Mouse (Mus musculus) CH12.LX (cell line): ENCODE measurements around the gene Mef2d. TPM values are rescaled to one million over a fixed set of nuclear protein-coding genes. Genes with fewer than 3 reads are reported as not detected.

Source experiments
- DNase-seq: peaks from one replicate; pipeline ENCODE4 v3.0.0-alpha.2; 2013; ENCODE audit errors: extremely low read depth
- H3K27ac ChIP-seq: 2 replicates; pipeline ENCODE4 v1.5.1; 2012; ENCODE audit warnings: low read depth, mild to moderate bottlenecking, control low read depth, moderate library complexity; ENCODE audit not compliant: insufficient read depth
- H3K27me3 ChIP-seq: replicated peaks from 2 replicates; pipeline ENCODE3; 2012; ENCODE audit warnings: inconsistent platforms
- H3K36me3 ChIP-seq, 2 experiments: replicated peaks in 1 of 2; 2 replicates each; pipeline versions ENCODE3 to v1.6.1; 2012; ENCODE audit warnings: inconsistent platforms in 1 of 2, low read length in 1 of 2, mild to moderate bottlenecking in 1 of 2, mixed read lengths in 1 of 2, moderate library complexity in 1 of 2; ENCODE audit not compliant: control insufficient read depth in 1 of 2, insufficient read depth in 1 of 2
- H3K4me1 ChIP-seq, 2 experiments: 2 replicates each; pipeline ENCODE4 v1.6.1; 2012; ENCODE audit warnings: inconsistent platforms in 1 of 2, moderate library complexity in 1 of 2; ENCODE audit not compliant: insufficient read depth in 2 of 2, control insufficient read depth in 1 of 2
- H3K4me2 ChIP-seq: 2 replicates; pipeline ENCODE4 v1.6.1; 2012; ENCODE audit warnings: low read depth, mild to moderate bottlenecking, control low read depth; ENCODE audit not compliant: poor library complexity, insufficient read depth, severe bottlenecking
- H3K4me3 ChIP-seq, 3 experiments: fragments of 150-350 bp in 1 of 3; sonication (generic) in 1 of 3; replicated peaks in 1 of 3; 2 replicates each; pipeline versions ENCODE3 to v1.5.1; 2011 to 2012; ENCODE audit warnings: low read depth in 2 of 3, low read length in 2 of 3, mild to moderate bottlenecking in 2 of 3, moderate library complexity in 2 of 3, control low read depth in 1 of 3, improper control_type of control experiment in 1 of 3, inconsistent platforms in 1 of 3, mixed read lengths in 1 of 3; ENCODE audit not compliant: poor library complexity in 1 of 3
- H3K79me2 ChIP-seq: replicated peaks from 2 replicates; pipeline ENCODE4 v1.6.1; 2012; ENCODE audit warnings: mild to moderate bottlenecking, moderate library complexity; ENCODE audit not compliant: control insufficient read depth, poor library complexity, insufficient read depth, severe bottlenecking; ENCODE audit errors: extremely low read depth
- H3K9ac ChIP-seq: 2 replicates; pipeline ENCODE4 v1.6.1; 2012; ENCODE audit warnings: low read depth, mild to moderate bottlenecking, control low read depth, moderate library complexity; ENCODE audit not compliant: insufficient read depth
- H3K9me3 ChIP-seq: replicated peaks from 2 replicates; pipeline ENCODE3; 2012; ENCODE audit warnings: low read length, inconsistent platforms, mixed read lengths
- CHD1 ChIP-seq: IDR thresholded peaks from 2 replicates; pipeline ENCODE4 v1.6.1; 2012; ENCODE audit warnings: low read depth, low read length, improper control_type of control experiment, inconsistent platforms
- CTCF ChIP-seq, 2 experiments: IDR thresholded peaks in 1 of 2; conservative IDR thresholded peaks in 1 of 2; 2 replicates each; pipeline ENCODE4 v1.5.1; 2011 to 2012; ENCODE audit warnings: low read depth in 2 of 2, low read length in 2 of 2, improper control_type of control experiment in 1 of 2, inconsistent platforms in 1 of 2, mild to moderate bottlenecking in 1 of 2, moderate library complexity in 1 of 2
- E2F4 ChIP-seq: IDR thresholded peaks from 2 replicates; pipeline ENCODE4 v1.6.1; 2011; ENCODE audit warnings: low read depth, low read length, improper control_type of control experiment; ENCODE audit not compliant: insufficient replicate concordance
- ELF1 ChIP-seq: IDR thresholded peaks from 2 replicates; pipeline ENCODE4 v1.6.1; 2014; ENCODE audit warnings: low read depth, mild to moderate bottlenecking, inconsistent platforms, low read length, improper control_type of control experiment
- EP300 ChIP-seq: IDR thresholded peaks from 2 replicates; pipeline ENCODE4 v1.6.1; 2011; ENCODE audit warnings: low read length, improper control_type of control experiment
- IRF4 ChIP-seq: IDR thresholded peaks from 2 replicates; pipeline ENCODE4 v1.6.1; 2014; ENCODE audit warnings: low read depth, mild to moderate bottlenecking, inconsistent platforms, low read length, improper control_type of control experiment
- JUN ChIP-seq: IDR thresholded peaks from 2 replicates; pipeline ENCODE4 v1.6.1; 2011; ENCODE audit warnings: low read depth, mild to moderate bottlenecking, low read length, improper control_type of control experiment, moderate library complexity; ENCODE audit not compliant: insufficient read depth
- JUND ChIP-seq: conservative IDR thresholded peaks from 2 replicates; pipeline ENCODE4 v1.6.1; 2011; ENCODE audit warnings: low read depth, low read length, improper control_type of control experiment
- MAX ChIP-seq: IDR thresholded peaks from 2 replicates; pipeline ENCODE4 v1.6.1; 2011; ENCODE audit warnings: low read length, improper control_type of control experiment
- MAZ ChIP-seq: IDR thresholded peaks from 2 replicates; pipeline ENCODE4 v1.6.1; 2012; ENCODE audit warnings: low read depth, mild to moderate bottlenecking, inconsistent platforms, low read length, improper control_type of control experiment, moderate library complexity
- NRF1 ChIP-seq: IDR thresholded peaks from 2 replicates; pipeline ENCODE4 v1.6.1; 2014; ENCODE audit warnings: low read depth, mild to moderate bottlenecking, inconsistent platforms, low read length, improper control_type of control experiment, moderate library complexity
- POLR2A ChIP-seq: IDR thresholded peaks from 2 replicates; pipeline ENCODE4 v1.6.1; 2011; ENCODE audit warnings: low read depth, mild to moderate bottlenecking, improper control_type of control experiment, low read length
- POLR2AphosphoS2 ChIP-seq: IDR thresholded peaks from 2 replicates; pipeline ENCODE4 v1.6.1; 2011; ENCODE audit warnings: low read depth, low read length, improper control_type of control experiment
- RCOR1 ChIP-seq: conservative IDR thresholded peaks from 2 replicates; pipeline ENCODE4 v1.6.1; 2012; ENCODE audit warnings: low read depth, mild to moderate bottlenecking, inconsistent platforms, low read length, improper control_type of control experiment
- SIN3A ChIP-seq: IDR thresholded peaks from 2 replicates; pipeline ENCODE4 v1.6.1; 2012; ENCODE audit warnings: low read length, improper control_type of control experiment, inconsistent platforms
- USF1 ChIP-seq: IDR thresholded peaks from 2 replicates; pipeline ENCODE4 v1.6.1; 2014; ENCODE audit warnings: low read depth, mild to moderate bottlenecking, inconsistent platforms, low read length, improper control_type of control experiment
- ZKSCAN1 ChIP-seq: IDR thresholded peaks from 2 replicates; pipeline ENCODE4 v1.6.1; 2012; ENCODE audit warnings: low read depth, inconsistent platforms, low read length, improper control_type of control experiment, borderline replicate concordance
- ZMIZ1 ChIP-seq: IDR thresholded peaks from 2 replicates; pipeline ENCODE4 v1.6.1; 2012; ENCODE audit warnings: low read depth, mild to moderate bottlenecking, inconsistent platforms, low read length, improper control_type of control experiment
- ZNF384 ChIP-seq: IDR thresholded peaks from 2 replicates; pipeline ENCODE4 v1.6.1; 2012; ENCODE audit warnings: low read depth, low read length, improper control_type of control experiment, inconsistent platforms
- dilution Hi-C: fragments of 300-500 bp; cut with MboI; formaldehyde crosslinking; loops from 2 replicates; pipeline ENCODE4 v1.14.3; 2020; ENCODE audit warnings: low sequenced_read_pairs; ENCODE audit not compliant: extremely low pct_unique_long_range_greater_than_20kb, extremely low pct_ligation_motif_present
- in situ Hi-C: fragments of 300-500 bp; cut with MboI; formaldehyde crosslinking; loops from 3 replicates; pipeline ENCODE4 v1.14.3; 2019; ENCODE audit warnings: low sequenced_read_pairs, low pct_ligation_motif_present, low pct_unique_long_range_greater_than_20kb, mixed read lengths
- polyA plus RNA-seq: library from polyadenylated mRNA; unstranded; fragments of >175 nt; gene quantifications from 2 replicates; pipeline ENCODE4 v1.2.1, GENCODE M21; 2012; ENCODE audit warnings: low read depth; ENCODE audit not compliant: insufficient read length
- total RNA-seq, 2 experiments: library from RNA; depleted of rRNA; stranded (reverse); fragments of 300-350 nt in 1 of 2; fragments of >200 nt in 1 of 2; gene quantifications; 2 replicates each; pipeline ENCODE4 v1.2.3; 2012 to 2014

Mef2d gene
- total and polyA plus RNA-seq, 3 experiments = 4.8 to 75.8 (median 10.9) TPM

DNA sequence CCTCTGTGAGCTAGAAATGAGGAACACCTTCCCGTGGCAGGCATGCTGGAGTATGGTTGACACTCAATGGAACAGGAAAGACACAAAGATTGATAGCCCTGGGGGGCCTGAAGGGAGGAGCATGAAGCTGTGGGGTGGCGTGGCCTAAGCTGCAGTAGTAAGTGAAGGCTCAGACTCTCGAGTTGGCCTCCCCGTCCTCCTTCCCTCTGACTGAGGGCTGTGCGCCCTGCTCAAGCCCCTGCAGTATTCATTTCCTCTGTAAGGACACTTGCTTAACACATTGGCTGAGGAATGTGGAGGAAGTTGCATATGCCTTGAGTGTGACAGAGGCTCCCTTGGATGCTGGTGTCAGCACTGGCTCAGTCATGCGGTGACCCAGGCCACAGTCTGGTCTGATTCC is 39.6 kb upstream of the Mef2d start:
- dilution Hi-C loops = no loop called here
- Histone ChIP-seq H3K36me3 (peaks cover 62 to 94% of the 10 kb centered on the region in 2 experiments), H3K79me2 (no peaks in the 10 kb centered on the region), H3K4me3 (no peak overlapping the region), H3K9ac (no peak overlapping the region), H3K4me2 (no peak overlapping the region), H3K9me3 (no peaks in the 10 kb centered on the region), H3K27me3 (no peaks in the 10 kb centered on the region), H3K27ac (no peak overlapping the region), H3K4me1 (peaks cover 0 to 4% of the 10 kb centered on the region in 2 experiments; a peak in 1 of 4 replicates)
- in situ Hi-C loops = no loop called here
- TF ChIP-seq USF1 (no peak), ZMIZ1 (no peak), MAZ (no peak), MAX (no peak), CTCF (conservative IDR thresholded peaks at IDR 0.05 in 1 of 2, IDR thresholded peaks at IDR 0.05 in 1 of 2; ENCODE audit: low read depth in 2 of 2, low read length in 2 of 2) (no peak), ZKSCAN1 (no peak), JUN (no peak), SIN3A (no peak), E2F4 (no peak), IRF4 (no peak)
- DNase-seq = no peak

DNA sequence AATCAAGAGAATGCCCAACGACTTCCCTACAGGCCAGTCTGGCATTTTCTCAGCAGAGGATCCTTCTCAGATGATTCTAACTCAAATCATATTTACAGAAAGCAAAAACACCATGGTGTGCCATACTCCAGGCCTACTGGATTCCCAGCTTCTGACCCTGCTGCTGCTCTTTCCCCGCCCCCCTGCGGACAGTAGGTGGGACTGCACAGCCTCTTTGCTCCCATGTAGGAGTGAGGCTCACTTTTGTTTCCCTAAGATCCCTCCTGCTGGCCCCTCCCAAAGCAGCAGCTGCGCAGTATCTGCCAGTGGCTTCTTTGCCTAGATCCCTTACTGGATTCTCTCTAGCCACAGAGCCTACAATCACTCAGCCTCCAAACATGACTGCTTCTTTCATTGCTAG is 36.0 kb upstream of the Mef2d start:
- no peak overlapping the region for H3K9ac ChIP-seq
- H3K79me2 ChIP-seq = no peaks in the 10 kb centered on the region
- no peaks in the 10 kb centered on the region for H3K27me3 ChIP-seq
- no peaks in the 10 kb centered on the region for H3K9me3 ChIP-seq
- H3K36me3 ChIP-seq = peaks cover 59 to 98% of the 10 kb centered on the region in 2 experiments
- in situ Hi-C loops (no loop called here), dilution Hi-C loops (no loop called here)
- H3K4me2 ChIP-seq = no peak overlapping the region
- H3K4me1 ChIP-seq = no peaks in the 10 kb centered on the region
- H3K27ac ChIP-seq = no peak overlapping the region
- TF ChIP-seq EP300 = no peak
- no peak for TF ChIP-seq ELF1
- TF ChIP-seq E2F4 = no peak
- TF ChIP-seq NRF1 = no peak
- no peak for DNase-seq
- no peak overlapping the region for H3K4me3 ChIP-seq

GRCm38 (mm10) chr3:88109126-88109525 is 33.0 kb upstream of the Mef2d start:
- Histone ChIP-seq H3K79me2 (no peaks in the 10 kb centered on the region), H3K27ac (no peak overlapping the region), H3K4me3 (no peak overlapping the region), H3K9ac (no peak overlapping the region), H3K9me3 (no peaks in the 10 kb centered on the region), H3K4me1 (no peaks in the 10 kb centered on the region), H3K36me3 (peaks cover 61 to 96% of the 10 kb centered on the region in 2 experiments), H3K4me2 (no peak overlapping the region), H3K27me3 (no peaks in the 10 kb centered on the region)
- DNase-seq = no peak
- TF ChIP-seq ZNF384 (no peak), CHD1 (no peak), POLR2AphosphoS2 (no peak), JUN (no peak), POLR2A (no peak), EP300 (no peak), JUND (no peak), RCOR1 (no peak)
- dilution Hi-C loops (no loop called here), in situ Hi-C loops (no loop called here)
